Mouse (Mus musculus) hindbrain, postnatal 0 days (tissue): ENCODE results near the gene Tcp1. TPM values are rescaled to one million over a fixed set of nuclear protein-coding genes. Genes with fewer than 3 reads are reported as not detected.
A peak's percentile ranks its signal among the peaks of the same experiment; 100 is the strongest.
"Not testable (repeated sequence)": the region's sequence is repeated elsewhere in the genome, so short reads cannot be mapped to it uniquely, and the experiment has no call there.

ENCODE experiments used
- ATAC-seq: fragments of 200-750 bp; cut with Nextera tagmentation; 2 replicates; pipeline ENCODE4 v1.8.0; 2017; ENCODE audit warnings: mild to moderate bottlenecking, moderate TSS enrichment, moderate library complexity
- DNase-seq: peaks from one replicate; pipeline ENCODE4 v3.0.0-alpha.2; 2015; ENCODE audit warnings: low spot score
- H3K27ac ChIP-seq: fragments of 300-500 bp; sonication (generic); 2 replicates; pipeline ENCODE4 v1.5.1; 2014; ENCODE audit warnings: mild to moderate bottlenecking
- H3K27me3 ChIP-seq: fragments of 300-500 bp; sonication (generic); 2 replicates; pipeline ENCODE4 v1.6.1; 2014; ENCODE audit warnings: low read length, mixed read lengths; ENCODE audit not compliant: insufficient read depth
- H3K36me3 ChIP-seq: fragments of 300-500 bp; sonication (generic); 2 replicates; pipeline ENCODE4 v1.6.1; 2014; ENCODE audit warnings: low read length, mixed read lengths; ENCODE audit not compliant: insufficient read depth
- H3K4me1 ChIP-seq: fragments of 300-500 bp; sonication (generic); 2 replicates; pipeline ENCODE4 v1.6.1; 2014; ENCODE audit warnings: antibody characterized with exemption, low read length, mixed read lengths; ENCODE audit not compliant: insufficient read depth
- H3K4me2 ChIP-seq: fragments of 300-500 bp; sonication (generic); 2 replicates; pipeline ENCODE4 v1.6.1; 2014; ENCODE audit warnings: low read depth, mild to moderate bottlenecking, low read length, moderate library complexity, mixed read lengths
- H3K4me3 ChIP-seq: fragments of 300-500 bp; sonication (generic); 2 replicates; pipeline ENCODE4 v1.5.1; 2014; ENCODE audit warnings: low read length
- H3K9ac ChIP-seq: fragments of 300-500 bp; sonication (generic); replicated peaks from 2 replicates; pipeline ENCODE4 v1.6.1; 2014; ENCODE audit warnings: mild to moderate bottlenecking, low read length, moderate library complexity, mixed read lengths
- H3K9me3 ChIP-seq: fragments of 300-500 bp; sonication (generic); 2 replicates; pipeline ENCODE4 v1.6.1; 2016; ENCODE audit warnings: low read length, mixed read lengths
- CTCF ChIP-seq: IDR thresholded peaks from 2 replicates; pipeline ENCODE4 v1.5.1; 2016; ENCODE audit warnings: antibody characterized with exemption, control low read depth, low read depth
- WGBS: fragments of 180-500 bp; shearing (Covaris S2); extraction: QIAGEN DNeasy Blood & Tissue Kit; methylation state at CpG from one replicate; pipeline ENCODE4 v1.1.7; 2014; 5-methylcytosine and 5-hydroxymethylcytosine counted together
- polyA plus RNA-seq: library from polyadenylated mRNA; unstranded; fragments of >200 nt; fragmentation: Nextera tagmentation; extraction: Ambion mirVana; gene quantifications from 2 replicates; pipeline ENCODE4 v1.2.1, GENCODE M21; 2015
- total RNA-seq: library from RNA; depleted of rRNA; stranded (reverse); fragments of >200 nt; gene quantifications from 2 replicates; pipeline ENCODE4 v1.2.3, GENCODE M21; 2014

The Tcp1 gene
- total and polyA plus RNA-seq, 2 experiments from 2014 or later: 310 to 350 TPM

DNA sequence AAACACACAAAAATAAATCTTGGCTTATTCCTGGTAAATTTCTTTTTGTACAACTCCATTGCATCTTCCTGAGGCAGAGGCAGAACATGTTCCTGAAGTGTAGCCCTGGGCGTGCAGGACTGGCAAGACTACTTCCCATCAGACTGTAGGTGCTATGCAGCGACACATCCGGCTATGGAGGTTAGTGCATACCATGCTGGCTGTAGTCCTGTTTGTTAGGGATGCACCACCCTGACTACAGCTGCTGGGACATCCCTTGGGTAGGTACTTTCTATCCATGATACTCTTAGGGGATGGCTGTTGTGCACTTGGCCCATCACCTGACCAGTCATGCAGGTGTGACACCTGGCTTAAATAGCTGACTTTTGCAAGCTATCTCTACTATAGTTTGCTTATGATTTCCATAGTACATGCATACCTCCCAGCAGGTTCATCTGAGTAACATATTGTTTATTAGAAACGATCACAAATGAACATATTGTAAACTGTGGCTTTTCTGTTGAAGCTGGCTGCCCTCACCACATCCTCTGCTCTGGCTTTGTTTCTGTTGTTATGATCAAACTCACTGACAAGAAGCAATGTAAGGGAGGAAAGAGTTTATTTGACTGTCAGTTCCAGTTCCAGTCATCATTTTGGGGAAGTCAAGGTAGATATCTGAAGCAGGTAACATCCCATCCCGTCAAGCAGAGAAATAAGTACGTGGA lies 27.1 kb downstream of the Tcp1 start:
- H3K36me3 ChIP-seq: peaks cover 25% of the 10 kb centered on the region
- no peak overlapping the region for H3K4me3 ChIP-seq
- no peak for DNase-seq
- TF ChIP-seq CTCF: no peak
- 94% methylated on average over 6 of the region's 6 CpGs for WGBS
- no peak overlapping the region for H3K27ac ChIP-seq
- H3K4me2 ChIP-seq: no peak overlapping the region
- no peaks in the 10 kb centered on the region for H3K27me3 ChIP-seq
- H3K9me3 ChIP-seq: no peaks in the 10 kb centered on the region
- no peak for ATAC-seq
- no peaks in the 10 kb centered on the region for H3K4me1 ChIP-seq
- H3K9ac ChIP-seq: no peak overlapping the region

DNA sequence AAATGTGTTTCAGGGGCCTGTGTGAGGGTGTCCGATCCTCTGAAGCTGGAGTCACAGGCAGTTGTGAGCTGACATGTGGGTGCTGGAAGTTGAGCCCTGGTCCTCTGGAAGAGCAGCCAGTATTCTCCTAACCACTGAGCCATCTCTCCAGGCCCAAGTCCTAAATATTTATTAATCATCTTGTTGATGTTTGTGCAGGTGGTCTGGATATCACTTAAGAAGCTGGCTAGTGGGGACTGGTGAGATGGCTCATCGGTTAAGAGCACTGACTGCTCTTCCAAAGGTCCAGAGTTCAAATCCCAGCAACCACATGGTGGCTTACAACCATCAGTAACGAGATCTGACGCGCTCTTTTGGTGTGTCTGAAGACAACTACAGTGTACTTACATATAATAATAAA lies 34.2 kb downstream of the Tcp1 start:
- DNase-seq (no peak), ATAC-seq (no peak)
- Histone ChIP-seq H3K36me3 (peaks cover 46% of the 10 kb centered on the region), H3K27ac (no peak overlapping the region), H3K9me3 (no peaks in the 10 kb centered on the region), H3K4me3 (no peak overlapping the region), H3K4me2 (no peak overlapping the region), H3K4me1 (no peaks in the 10 kb centered on the region), H3K27me3 (no peaks in the 10 kb centered on the region), H3K9ac (no peak overlapping the region)
- WGBS: 93% methylated on average over 5 of the region's 5 CpGs
- TF ChIP-seq CTCF: no peak

DNA sequence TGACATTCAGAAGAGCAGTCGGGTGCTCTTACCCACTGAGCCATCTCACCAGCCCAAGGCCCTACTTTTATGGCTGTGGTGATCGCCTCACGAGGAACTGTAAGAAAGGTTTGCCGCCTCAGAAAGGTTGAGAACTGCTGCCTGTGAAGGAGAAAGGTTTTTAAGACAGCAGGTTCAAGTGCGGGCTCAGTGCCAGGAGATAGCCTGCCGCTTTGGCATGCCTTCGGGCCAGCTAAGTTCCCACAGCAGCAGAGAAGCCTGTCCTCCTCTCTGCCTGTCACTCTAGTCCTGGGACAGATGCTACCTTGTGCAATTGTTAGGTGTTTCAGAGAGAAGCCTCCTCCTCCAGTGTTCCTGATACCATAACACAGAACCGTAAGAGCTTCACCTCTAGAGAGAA lies 41.2 kb downstream of the Tcp1 start:
- 83% methylated on average over 8 of the region's 8 CpGs for WGBS

DNA sequence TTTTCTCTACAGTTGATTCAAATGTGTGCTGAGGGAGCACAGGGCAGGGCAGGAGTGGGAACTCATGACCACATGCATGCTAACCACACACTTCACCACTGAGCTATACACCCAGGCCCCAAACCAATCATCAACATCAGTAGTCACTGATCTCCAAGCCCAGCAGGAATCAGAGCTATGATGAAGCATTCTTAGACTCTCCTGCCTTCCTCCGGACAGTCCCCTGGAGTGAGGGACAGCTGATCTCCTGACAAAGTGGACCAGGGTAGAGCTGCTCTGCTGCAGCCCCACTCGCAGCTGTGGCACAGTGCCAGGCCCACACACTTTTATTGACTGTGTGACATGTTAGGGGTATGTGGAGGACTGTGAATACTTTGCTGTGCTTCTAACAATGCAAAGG lies 43.9 kb downstream of the Tcp1 start:
- H3K27ac ChIP-seq, H3K4me3 ChIP-seq, H3K9me3 ChIP-seq, H3K36me3 ChIP-seq, H3K27me3 ChIP-seq, DNase-seq, H3K9ac ChIP-seq, H3K4me1 ChIP-seq, ATAC-seq: not testable (repeated sequence)
- H3K4me2 ChIP-seq: peak overlapping the region; percentile 38
- 13% methylated on average over 1 of the region's 2 CpGs for WGBS

More for the DNA sequence above, 41.2 kb downstream of the Tcp1 start:
- H3K4me2 ChIP-seq: no peak overlapping the region
- H3K9me3 ChIP-seq: no peaks in the 10 kb centered on the region
- H3K27me3 ChIP-seq: no peaks in the 10 kb centered on the region
- TF ChIP-seq CTCF: no peak
- no peak overlapping the region for H3K4me3 ChIP-seq
- no peak for DNase-seq
- H3K27ac ChIP-seq: no peak overlapping the region
- H3K9ac ChIP-seq: no peak overlapping the region
- H3K36me3 ChIP-seq: peaks cover 11% of the 10 kb centered on the region
- ATAC-seq: no peak
- 0 out of 2 replicates have a peak, but pooled peaks cover 3% of the 10 kb centered on the region for H3K4me1 ChIP-seq

DNA sequence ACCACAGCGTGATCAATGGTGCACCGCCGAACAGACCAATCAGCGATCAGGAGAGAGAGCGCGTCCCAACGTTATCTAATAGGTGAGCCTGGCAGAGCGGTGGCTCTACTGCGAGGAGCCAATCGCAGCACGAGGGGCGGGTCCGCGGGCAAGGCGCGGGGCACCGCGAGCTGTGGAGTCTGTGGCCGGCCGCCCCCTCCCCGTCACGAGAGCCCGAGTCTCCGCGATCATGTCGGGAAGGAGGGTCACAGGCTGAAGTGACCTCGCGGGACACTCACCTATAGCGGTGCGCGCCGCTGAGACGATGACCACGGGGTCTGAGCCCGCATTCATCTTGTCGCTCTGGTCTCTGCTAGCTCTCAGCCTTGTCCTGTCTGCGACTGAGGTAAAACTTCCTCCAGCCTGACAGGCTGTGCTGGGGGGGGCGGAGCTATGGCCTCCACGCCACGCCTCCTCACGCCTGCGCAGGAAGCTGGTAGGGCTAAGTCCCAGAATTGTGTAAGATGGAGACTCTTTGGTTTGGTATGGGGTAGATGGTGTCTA lies 44.9 kb downstream of the Tcp1 start, which contains the start of gene Acat2:
Acat2 (minus strand) TSS at position 417 of the 543 bp plus-strand sequence.
- peak; percentile 99 for ATAC-seq
- peak within 1 kb of the TSS; percentile 61 for H3K9ac ChIP-seq
- no peak for TF ChIP-seq CTCF

DNA sequence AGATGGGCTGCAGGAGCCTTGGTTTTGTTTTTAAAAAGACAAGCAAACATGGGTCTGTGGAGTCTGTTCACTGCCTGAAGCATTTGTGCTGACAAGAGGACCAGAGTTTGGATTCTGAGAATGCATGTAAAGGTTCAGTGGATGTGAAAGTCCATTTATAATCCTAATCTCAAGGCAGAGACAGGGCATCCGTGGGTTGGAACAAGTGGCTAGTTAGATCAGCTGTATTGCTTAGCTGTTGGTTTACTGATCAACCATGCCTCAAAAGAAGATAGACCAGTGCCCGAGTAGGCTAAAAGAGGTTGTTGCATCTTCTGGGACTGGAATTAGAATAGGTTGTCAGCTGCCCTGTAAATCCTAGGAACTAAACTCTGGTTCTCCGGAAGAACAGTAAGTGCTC lies 48.0 kb downstream of the Tcp1 start:
- no peak for TF ChIP-seq CTCF
- Histone ChIP-seq H3K9ac (no peak overlapping the region), H3K4me2 (no peak overlapping the region), H3K27me3 (no peaks in the 10 kb centered on the region), H3K4me1 (0 out of 2 replicates have a peak, but pooled peaks cover 3% of the 10 kb centered on the region), H3K27ac (no peak overlapping the region), H3K9me3 (no peaks in the 10 kb centered on the region), H3K36me3 (peaks cover 17% of the 10 kb centered on the region; the same call in 1 of the 2 replicates), H3K4me3 (no peak overlapping the region)
- no peak for ATAC-seq
- 78% methylated on average over 3 of the region's 3 CpGs for WGBS
- DNase-seq: no peak

More for the DNA sequence above, 44.9 kb downstream of the Tcp1 start, which contains the start of gene Acat2:
- peak within 1 kb of the TSS; percentile 80 for H3K4me2 ChIP-seq
- H3K27ac ChIP-seq: peak within 1 kb of the TSS; percentile 85
- 0 out of 2 replicates have a peak, but pooled peaks cover 3% of the 10 kb centered on the region for H3K4me1 ChIP-seq
- WGBS: under 1% methylated on average over 41 of the region's 42 CpGs
- no peaks in the 10 kb centered on the region for H3K27me3 ChIP-seq
- H3K4me3 ChIP-seq: peak within 1 kb of the TSS; percentile 52
- no peaks in the 10 kb centered on the region for H3K9me3 ChIP-seq
- H3K36me3 ChIP-seq: peaks cover 6% of the 10 kb centered on the region; the same call in 1 of the 2 replicates
- peak; percentile 97 for DNase-seq

DNA sequence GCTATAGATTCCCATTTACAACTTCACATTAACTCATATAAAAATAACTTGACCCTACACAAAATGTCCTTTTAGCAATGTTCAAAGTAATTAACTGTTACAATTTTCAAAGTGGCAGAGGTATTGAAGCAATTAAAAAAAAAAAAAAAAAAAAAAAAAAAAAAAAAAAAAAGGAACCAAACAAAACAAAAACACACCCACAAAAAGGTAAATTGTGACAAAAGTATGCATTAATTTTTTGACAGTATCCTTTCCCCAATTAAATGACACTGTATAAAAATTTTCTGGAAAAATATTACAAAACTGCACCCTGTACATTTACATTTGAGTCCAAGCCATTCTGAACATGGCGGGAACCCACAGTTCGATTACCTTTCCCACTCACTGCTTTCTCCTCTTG lies 51.7 kb downstream of the Tcp1 start:
- Histone ChIP-seq H3K4me3 (no peak overlapping the region), H3K9ac (no peak overlapping the region), H3K4me2 (no peak overlapping the region), H3K4me1 (no peaks in the 10 kb centered on the region), H3K36me3 (peaks cover 21% of the 10 kb centered on the region; the same call in 1 of the 2 replicates), H3K9me3 (no peaks in the 10 kb centered on the region), H3K27me3 (no peaks in the 10 kb centered on the region), H3K27ac (no peak overlapping the region)
- ATAC-seq (no peak), DNase-seq (no peak)
- no peak for TF ChIP-seq CTCF
- WGBS: 96% methylated on average over 2 of the region's 2 CpGs
